Mouse (Mus musculus): ENCODE results near the gene Papln. TPM values are rescaled to one million over a fixed set of nuclear protein-coding genes. Genes with fewer than 3 reads are reported as not detected.
A peak's percentile ranks its signal among the peaks of the same experiment; 100 is the strongest.

Papln gene
- polyA plus RNA-seq, 1 experiment from 2014 or later, result 0.36 TPM

GRCm38 (mm10) chr12:83790749-83791148 is 27.3 kb downstream of the Papln start:
- WGBS, result 87% methylated on average over 4 of the region's 4 CpGs
- H3K9me3 ChIP-seq, result no peaks in the 10 kb centered on the region
- H3K4me3 ChIP-seq (replicated peaks), result no peak overlapping the region
- H3K4me1 ChIP-seq (replicated peaks), result peaks cover 8% of the 10 kb centered on the region
- H3K4me2 ChIP-seq, result no peak overlapping the region
- no peak for ATAC-seq (ENCODE audit: insufficient number of reproducible peaks, insufficient read depth, low FRiP score, low TSS enrichment, low read depth)
- H3K27me3 ChIP-seq, result no peaks in the 10 kb centered on the region
- H3K9ac ChIP-seq (replicated peaks), result no peak overlapping the region
- H3K36me3 ChIP-seq, result peaks cover 38% of the 10 kb centered on the region
- no peak overlapping the region for H3K27ac ChIP-seq

- H3K9me3 ChIP-seq, result no peaks in the 10 kb centered on the region
- no peak for ATAC-seq (ENCODE audit: insufficient number of reproducible peaks, insufficient read depth, low FRiP score, low TSS enrichment, low read depth)
- H3K27ac ChIP-seq, result no peak overlapping the region
- H3K4me3 ChIP-seq (replicated peaks), result no peak overlapping the region
- 91% methylated on average over 10 of the region's 10 CpGs for WGBS
- H3K4me2 ChIP-seq, result no peak overlapping the region
- H3K27me3 ChIP-seq, result no peaks in the 10 kb centered on the region
- H3K36me3 ChIP-seq, result peaks cover 48% of the 10 kb centered on the region
- H3K4me1 ChIP-seq (replicated peaks), result peaks cover 8% of the 10 kb centered on the region
- H3K9ac ChIP-seq (replicated peaks), result no peak overlapping the region
Measured at GRCm38 (mm10) chr12:83791737-83792136, 28.3 kb downstream of the Papln start.

GRCm38 (mm10) chr12:83792706-83793410 is 29.4 kb downstream of the Papln start:
- no peaks in the 10 kb centered on the region for H3K9me3 ChIP-seq
- no peaks in the 10 kb centered on the region for H3K27me3 ChIP-seq
- H3K36me3 ChIP-seq, result peaks cover 54% of the 10 kb centered on the region
- ATAC-seq (ENCODE audit: insufficient number of reproducible peaks, insufficient read depth, low FRiP score, low TSS enrichment, low read depth), result 0 out of 2 replicates have a peak, but pooled peaks have one; percentile 45
- peaks cover 8% of the 10 kb centered on the region for H3K4me1 ChIP-seq (replicated peaks)
- H3K4me3 ChIP-seq (replicated peaks), result no peak overlapping the region
- no peak overlapping the region for H3K9ac ChIP-seq (replicated peaks)
- 0 out of 2 replicates have a peak overlapping the region, but pooled peaks have one; percentile 23 for H3K27ac ChIP-seq
- 63% methylated on average over 10 of the region's 10 CpGs for WGBS
- H3K4me2 ChIP-seq, result no peak overlapping the region

GRCm38 (mm10) chr12:83795051-83795450 is 31.6 kb downstream of the Papln start:
- Histone ChIP-seq H3K27ac (no peak overlapping the region), H3K9me3 (no peaks in the 10 kb centered on the region), H3K4me2 (no peak overlapping the region), H3K27me3 (no peaks in the 10 kb centered on the region), H3K36me3 (peaks cover 71% of the 10 kb centered on the region), H3K4me1 (replicated peaks) (peaks cover 3% of the 10 kb centered on the region), H3K9ac (replicated peaks) (no peak overlapping the region), H3K4me3 (replicated peaks) (no peak overlapping the region)
- whole genome bisulfite sequencing, result 72% methylated on average over 2 of the region's 2 CpGs
- no peak for ATAC-seq (ENCODE audit: insufficient number of reproducible peaks, insufficient read depth, low FRiP score, low TSS enrichment, low read depth)

GRCm38 (mm10) chr12:83795586-83795985 is 32.2 kb downstream of the Papln start:
- Histone ChIP-seq H3K4me1 (replicated peaks) (no peaks in the 10 kb centered on the region), H3K9me3 (no peaks in the 10 kb centered on the region), H3K27ac (no peak overlapping the region), H3K9ac (replicated peaks) (no peak overlapping the region), H3K27me3 (no peaks in the 10 kb centered on the region), H3K4me2 (no peak overlapping the region), H3K36me3 (peaks cover 76% of the 10 kb centered on the region), H3K4me3 (replicated peaks) (no peak overlapping the region)
- ATAC-seq (ENCODE audit: insufficient number of reproducible peaks, insufficient read depth, low FRiP score, low TSS enrichment, low read depth), result no peak
- 90% methylated on average over 7 of the region's 7 CpGs for whole genome bisulfite sequencing

GRCm38 (mm10) chr12:83798313-83798712 is 34.9 kb downstream of the Papln start:
- Histone ChIP-seq H3K4me3 (replicated peaks) (no peak overlapping the region), H3K36me3 (peaks cover 82% of the 10 kb centered on the region), H3K4me2 (no peak overlapping the region), H3K27me3 (no peaks in the 10 kb centered on the region), H3K9me3 (no peaks in the 10 kb centered on the region), H3K27ac (no peak overlapping the region), H3K4me1 (replicated peaks) (no peaks in the 10 kb centered on the region), H3K9ac (replicated peaks) (no peak overlapping the region)
- WGBS, result 93% methylated on average over 5 of the region's 5 CpGs
- no peak for ATAC-seq (ENCODE audit: insufficient number of reproducible peaks, insufficient read depth, low FRiP score, low TSS enrichment, low read depth)

- ATAC-seq (ENCODE audit: insufficient number of reproducible peaks, insufficient read depth, low FRiP score, low TSS enrichment, low read depth), result no peak
Measured at GRCm38 (mm10) chr12:83800943-83801342, 37.5 kb downstream of the Papln start.

GRCm38 (mm10) chr12:83803641-83804040 is 40.2 kb downstream of the Papln start:
- Histone ChIP-seq H3K9me3 (peaks cover 7% of the 10 kb centered on the region; the same call in 1 of the 2 replicates), H3K27me3 (no peaks in the 10 kb centered on the region), H3K9ac (replicated peaks) (no peak overlapping the region), H3K4me1 (replicated peaks) (no peaks in the 10 kb centered on the region), H3K36me3 (peaks cover 89% of the 10 kb centered on the region), H3K27ac (no peak overlapping the region), H3K4me3 (replicated peaks) (no peak overlapping the region), H3K4me2 (no peak overlapping the region)
- no peak for ATAC-seq (ENCODE audit: insufficient number of reproducible peaks, insufficient read depth, low FRiP score, low TSS enrichment, low read depth)
- 97% methylated on average over 7 of the region's 7 CpGs for WGBS

More at GRCm38 (mm10) chr12:83800943-83801342, 37.5 kb downstream of the Papln start:
- Histone ChIP-seq H3K4me2 (no peak overlapping the region), H3K9me3 (peaks cover 6% of the 10 kb centered on the region; the same call in 1 of the 2 replicates), H3K27ac (no peak overlapping the region), H3K4me1 (replicated peaks) (no peaks in the 10 kb centered on the region), H3K4me3 (replicated peaks) (no peak overlapping the region), H3K9ac (replicated peaks) (no peak overlapping the region), H3K36me3 (peaks cover 87% of the 10 kb centered on the region), H3K27me3 (no peaks in the 10 kb centered on the region)
- WGBS, result 69% methylated on average over 9 of the region's 9 CpGs

- H3K27me3 ChIP-seq, result no peaks in the 10 kb centered on the region
- H3K27ac ChIP-seq, result no peak overlapping the region
- no peak for ATAC-seq (ENCODE audit: insufficient number of reproducible peaks, insufficient read depth, low FRiP score, low TSS enrichment, low read depth)
- WGBS, result 89% methylated on average over 3 of the region's 3 CpGs
- H3K4me1 ChIP-seq (replicated peaks), result no peaks in the 10 kb centered on the region; the same call in 1 of the 2 replicates
- H3K9me3 ChIP-seq, result no peaks in the 10 kb centered on the region
- no peak overlapping the region for H3K9ac ChIP-seq (replicated peaks)
- H3K4me2 ChIP-seq, result no peak overlapping the region
- H3K36me3 ChIP-seq, result peaks cover 40% of the 10 kb centered on the region
- no peak overlapping the region for H3K4me3 ChIP-seq (replicated peaks)
Measured at GRCm38 (mm10) chr12:83811901-83812300, 48.5 kb downstream of the Papln start.

GRCm38 (mm10) chr12:83816616-83817015 is 53.2 kb downstream of the Papln start:
- Histone ChIP-seq H3K4me3 (replicated peaks) (no peak overlapping the region), H3K4me1 (replicated peaks) (no peaks in the 10 kb centered on the region; the same call in 1 of the 2 replicates), H3K9me3 (no peaks in the 10 kb centered on the region), H3K36me3 (peaks cover 23% of the 10 kb centered on the region), H3K27me3 (no peaks in the 10 kb centered on the region), H3K27ac (no peak overlapping the region), H3K9ac (replicated peaks) (no peak overlapping the region), H3K4me2 (no peak overlapping the region)
- WGBS, result 77% methylated on average over 1 of the region's 1 CpGs
- ATAC-seq (ENCODE audit: insufficient number of reproducible peaks, insufficient read depth, low FRiP score, low TSS enrichment, low read depth), result no peak

GRCm38 (mm10) chr12:83830424-83830823 is 67.0 kb downstream of the Papln start:
- H3K4me1 ChIP-seq (replicated peaks), result 0 out of 2 replicates have a peak, but pooled peaks cover 3% of the 10 kb centered on the region
- no peak overlapping the region for H3K4me3 ChIP-seq (replicated peaks)
- no peak overlapping the region for H3K9ac ChIP-seq (replicated peaks)
- ATAC-seq (ENCODE audit: insufficient number of reproducible peaks, insufficient read depth, low FRiP score, low TSS enrichment, low read depth), result no peak
- no peak overlapping the region for H3K27ac ChIP-seq
- H3K4me2 ChIP-seq, result no peak overlapping the region
- peaks cover 22% of the 10 kb centered on the region for H3K36me3 ChIP-seq
- WGBS, result 75% methylated on average over 3 of the region's 3 CpGs
- H3K27me3 ChIP-seq, result no peaks in the 10 kb centered on the region
- H3K9me3 ChIP-seq, result no peaks in the 10 kb centered on the region

- Histone ChIP-seq H3K27me3 (no peaks in the 10 kb centered on the region), H3K27ac (no peak overlapping the region), H3K9ac (replicated peaks) (no peak overlapping the region), H3K4me3 (replicated peaks) (no peak overlapping the region), H3K4me2 (no peak overlapping the region), H3K36me3 (peaks cover 33% of the 10 kb centered on the region), H3K4me1 (replicated peaks) (no peaks in the 10 kb centered on the region), H3K9me3 (no peaks in the 10 kb centered on the region)
- WGBS, result 93% methylated on average over 3 of the region's 3 CpGs
- ATAC-seq (ENCODE audit: insufficient number of reproducible peaks, insufficient read depth, low FRiP score, low TSS enrichment, low read depth), result no peak
Measured at GRCm38 (mm10) chr12:83833979-83834378, 70.5 kb downstream of the Papln start.

All from limb, embryonic 12.5 days (tissue).